Mouse (Mus musculus) neural tube, embryonic 11.5 days (tissue): Measurements from ENCODE around the gene Engase. TPM values are rescaled to one million over a fixed set of nuclear protein-coding genes. Genes with fewer than 3 reads are reported as not detected.
A peak's percentile ranks its signal among the peaks of the same experiment; 100 is the strongest.

Experiments used
- ATAC-seq: fragments of 200-750 bp; cut with Nextera tagmentation; 2 replicates; pipeline ENCODE4 v1.8.0; 2017; ENCODE audit warnings: moderate number of reproducible peaks, mild to moderate bottlenecking, moderate TSS enrichment, moderate library complexity; ENCODE audit not compliant: insufficient read depth, low FRiP score, low TSS enrichment
- DNase-seq: peaks from one replicate; pipeline ENCODE4 v3.0.0-alpha.2; 2015; ENCODE audit warnings: low spot score
- H3K27ac ChIP-seq: fragments of 300-500 bp; sonication (generic); 2 replicates; pipeline ENCODE4 v1.5.1; 2014; ENCODE audit warnings: low read depth, mild to moderate bottlenecking, low read length
- H3K27me3 ChIP-seq: fragments of 300-500 bp; sonication (generic); 2 replicates; pipeline ENCODE4 v1.6.1; 2014; ENCODE audit warnings: mild to moderate bottlenecking, low read length, mixed read lengths; ENCODE audit not compliant: control insufficient read depth, insufficient read depth
- H3K36me3 ChIP-seq: fragments of 300-500 bp; sonication (generic); 2 replicates; pipeline ENCODE4 v1.6.1; 2014; ENCODE audit warnings: mild to moderate bottlenecking, low read length, moderate library complexity, mixed read lengths; ENCODE audit not compliant: control insufficient read depth, insufficient read depth
- H3K4me1 ChIP-seq: fragments of 300-500 bp; sonication (generic); 2 replicates; pipeline ENCODE4 v1.6.1; 2014; ENCODE audit warnings: low read length, mixed read lengths; ENCODE audit not compliant: control insufficient read depth, insufficient read depth
- H3K4me2 ChIP-seq: fragments of 300-500 bp; sonication (generic); 2 replicates; pipeline ENCODE4 v1.6.1; 2014; ENCODE audit warnings: low read depth, mild to moderate bottlenecking, moderate library complexity
- H3K4me3 ChIP-seq: fragments of 300-500 bp; sonication (generic); 2 replicates; pipeline ENCODE4 v1.5.1; 2014; ENCODE audit warnings: low read depth, low read length
- H3K9ac ChIP-seq: fragments of 300-500 bp; sonication (generic); 2 replicates; pipeline ENCODE4 v1.6.1; 2014; ENCODE audit warnings: mild to moderate bottlenecking, low read length
- H3K9me3 ChIP-seq: fragments of 300-500 bp; sonication (generic); 2 replicates; pipeline ENCODE4 v1.6.1; 2016; ENCODE audit warnings: low read length; ENCODE audit not compliant: control insufficient read depth
- WGBS: fragments of 180-500 bp; shearing (Covaris S2); extraction: QIAGEN DNeasy Blood & Tissue Kit; methylation state at CpG from one replicate; pipeline ENCODE4 v1.1.7; 2014; 5-methylcytosine and 5-hydroxymethylcytosine counted together
- polyA plus RNA-seq: library from polyadenylated mRNA; unstranded; fragments of >200 nt; fragmentation: Nextera tagmentation; extraction: Ambion mirVana; gene quantifications from 2 replicates; pipeline ENCODE4 v1.2.1, GENCODE M21; 2014

Engase gene
- polyA plus RNA-seq, 1 experiment from 2014 or later = 7.0 TPM

DNA sequence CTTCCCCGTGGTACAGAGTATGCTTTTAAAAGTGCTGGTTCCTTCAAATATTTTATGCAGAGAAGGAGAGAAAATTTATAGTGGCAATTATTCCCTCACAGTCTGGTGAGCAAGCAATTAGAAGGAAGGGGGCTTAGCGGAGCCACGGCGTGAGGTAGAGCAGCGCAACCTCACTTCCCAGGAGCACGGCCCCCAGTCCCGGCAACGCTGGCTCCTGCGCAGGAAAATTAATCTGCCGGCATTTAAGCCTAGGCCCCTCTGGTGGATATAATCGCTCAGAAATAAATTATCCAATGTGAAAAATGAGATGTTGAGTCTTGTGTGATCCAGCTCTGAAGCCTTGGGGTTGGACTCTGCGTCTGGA is 12.3 kb downstream of the Engase start:
- Histone ChIP-seq H3K4me1 (peaks cover 13% of the 10 kb centered on the region; the same call in 1 of the 2 replicates), H3K4me2 (no peak overlapping the region), H3K27ac (peak overlapping the region; percentile 23; the same call in 1 of the 2 replicates), H3K9ac (no peak overlapping the region), H3K9me3 (no peaks in the 10 kb centered on the region), H3K4me3 (no peak overlapping the region), H3K27me3 (no peaks in the 10 kb centered on the region), H3K36me3 (no peaks in the 10 kb centered on the region)
- 70% methylated on average over 12 of the region's 12 CpGs for WGBS
- no peak for ATAC-seq
- no peak for DNase-seq

- Histone ChIP-seq H3K9ac (0 out of 2 replicates have a peak overlapping the region, but pooled peaks have one; percentile 35), H3K27ac (no peak overlapping the region), H3K36me3 (no peaks in the 10 kb centered on the region), H3K4me3 (no peak overlapping the region), H3K27me3 (no peaks in the 10 kb centered on the region), H3K4me1 (peaks cover 13% of the 10 kb centered on the region), H3K9me3 (no peaks in the 10 kb centered on the region), H3K4me2 (peak overlapping the region; percentile 22)
- DNase-seq (peak; percentile 88), ATAC-seq (peak; percentile 54)
- WGBS = 20% methylated on average over 22 of the region's 22 CpGs
Observed at GRCm38 (mm10) chr11:118490566-118491218, 14.1 kb downstream of the Engase start.

DNA sequence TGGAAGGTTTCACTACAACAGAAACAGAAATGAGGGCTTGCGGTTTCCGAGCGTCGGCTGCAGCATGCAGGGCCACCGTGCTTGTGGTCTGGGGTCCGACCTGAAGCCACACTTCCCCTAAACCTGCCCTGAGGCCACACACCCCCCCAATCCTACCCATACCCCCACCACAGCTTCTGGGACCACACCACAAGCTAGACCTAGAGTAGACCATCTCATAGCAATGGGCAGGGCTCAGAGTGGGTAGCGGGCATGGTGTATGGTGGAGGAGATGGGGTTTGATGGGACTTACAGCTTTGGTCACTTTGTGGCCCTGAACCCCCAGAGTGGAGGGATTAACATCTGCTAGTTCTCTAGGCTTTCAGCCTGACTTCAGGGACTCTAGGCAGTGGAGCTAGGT is 14.6 kb downstream of the Engase start:
- H3K4me1 ChIP-seq = peaks cover 14% of the 10 kb centered on the region
- H3K4me2 ChIP-seq = no peak overlapping the region
- H3K4me3 ChIP-seq = no peak overlapping the region
- H3K9me3 ChIP-seq = no peaks in the 10 kb centered on the region
- H3K36me3 ChIP-seq = no peaks in the 10 kb centered on the region
- no peaks in the 10 kb centered on the region for H3K27me3 ChIP-seq
- ATAC-seq = no peak
- no peak for DNase-seq
- H3K9ac ChIP-seq = no peak overlapping the region
- H3K27ac ChIP-seq = no peak overlapping the region
- 85% methylated on average over 7 of the region's 7 CpGs for WGBS

DNA sequence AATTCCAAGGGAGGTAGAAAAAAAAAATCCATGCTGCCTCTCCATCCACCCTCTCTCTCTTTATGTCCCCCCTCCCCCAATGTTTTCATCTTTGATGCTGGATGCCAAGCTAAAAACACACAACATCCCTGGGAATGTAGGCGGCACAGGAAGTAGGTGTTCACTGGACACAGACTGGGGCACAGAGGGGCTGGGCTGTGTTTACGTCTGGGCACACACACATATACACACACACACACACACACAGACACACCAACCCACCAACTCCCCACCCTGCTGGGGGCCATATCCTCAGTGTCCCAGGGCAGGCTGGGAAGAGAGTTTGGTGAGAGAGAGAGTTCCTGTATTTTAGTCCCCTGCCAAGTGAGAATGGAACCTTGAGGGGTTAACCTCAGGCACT is 16.8 kb downstream of the Engase start:
- H3K36me3 ChIP-seq = no peaks in the 10 kb centered on the region
- ATAC-seq = no peak
- peaks cover 19% of the 10 kb centered on the region for H3K4me1 ChIP-seq
- no peak overlapping the region for H3K27ac ChIP-seq
- no peak overlapping the region for H3K9ac ChIP-seq
- WGBS = 88% methylated on average over 2 of the region's 2 CpGs
- H3K9me3 ChIP-seq = no peaks in the 10 kb centered on the region
- DNase-seq = no peak
- no peaks in the 10 kb centered on the region for H3K27me3 ChIP-seq
- no peak overlapping the region for H3K4me3 ChIP-seq
- no peak overlapping the region for H3K4me2 ChIP-seq

GRCm38 (mm10) chr11:118494001-118494737 is 17.5 kb downstream of the Engase start:
- WGBS = 86% methylated on average over 12 of the region's 12 CpGs
- Histone ChIP-seq H3K36me3 (no peaks in the 10 kb centered on the region), H3K9ac (no peak overlapping the region), H3K4me1 (peaks cover 13% of the 10 kb centered on the region), H3K4me3 (no peak overlapping the region), H3K27me3 (no peaks in the 10 kb centered on the region), H3K9me3 (no peaks in the 10 kb centered on the region), H3K27ac (no peak overlapping the region), H3K4me2 (no peak overlapping the region)
- DNase-seq = no peak
- ATAC-seq = no peak

GRCm38 (mm10) chr11:118495065-118495464 is 18.4 kb downstream of the Engase start:
- H3K4me3 ChIP-seq = no peak overlapping the region
- no peak overlapping the region for H3K4me2 ChIP-seq
- H3K9ac ChIP-seq = no peak overlapping the region
- peaks cover 12% of the 10 kb centered on the region for H3K4me1 ChIP-seq
- DNase-seq = no peak
- ATAC-seq = no peak
- H3K27me3 ChIP-seq = no peaks in the 10 kb centered on the region
- H3K9me3 ChIP-seq = no peaks in the 10 kb centered on the region
- no peaks in the 10 kb centered on the region for H3K36me3 ChIP-seq
- 38% methylated on average over 5 of the region's 5 CpGs for WGBS
- no peak overlapping the region for H3K27ac ChIP-seq

- no peak overlapping the region for H3K9ac ChIP-seq
- ATAC-seq (no peak), DNase-seq (no peak)
- 47% methylated on average over 19 of the region's 20 CpGs for WGBS
- H3K4me2 ChIP-seq = no peak overlapping the region
- H3K4me1 ChIP-seq = peaks cover 8% of the 10 kb centered on the region; the same call in 1 of the 2 replicates
- no peaks in the 10 kb centered on the region for H3K9me3 ChIP-seq
- H3K4me3 ChIP-seq = no peak overlapping the region
- no peaks in the 10 kb centered on the region for H3K27me3 ChIP-seq
- H3K36me3 ChIP-seq = no peaks in the 10 kb centered on the region
- no peak overlapping the region for H3K27ac ChIP-seq
Observed at GRCm38 (mm10) chr11:118496066-118496689, 19.5 kb downstream of the Engase start.

GRCm38 (mm10) chr11:118502990-118503389 is 26.4 kb downstream of the Engase start:
- H3K9me3 ChIP-seq = no peaks in the 10 kb centered on the region
- H3K4me1 ChIP-seq = no peaks in the 10 kb centered on the region; the same call in 1 of the 2 replicates
- WGBS = 63% methylated on average over 6 of the region's 6 CpGs
- no peak overlapping the region for H3K4me3 ChIP-seq
- no peak overlapping the region for H3K9ac ChIP-seq
- H3K27me3 ChIP-seq = peaks cover 11% of the 10 kb centered on the region; the same call in 1 of the 2 replicates
- ATAC-seq = no peak
- no peak for DNase-seq
- H3K4me2 ChIP-seq = no peak overlapping the region
- no peaks in the 10 kb centered on the region for H3K36me3 ChIP-seq
- H3K27ac ChIP-seq = no peak overlapping the region
